Mouse (Mus musculus) adrenal gland, postnatal 36 days (tissue): ENCODE data around the gene Ghrhr. TPM values are rescaled to one million over a fixed set of nuclear protein-coding genes. Genes with fewer than 3 reads are reported as not detected.

Experiments used
- DNase-seq, 2 experiments: peaks; one replicate each; pipeline ENCODE4 v3.0.0; 2021; ENCODE audit warnings: mixed read lengths in 1 of 2
- total RNA-seq, 2 experiments: library from RNA; stranded (reverse); gene quantifications; 2 replicates each; pipeline ENCODE4 v1.2.3; 2021

Ghrhr gene
- total RNA-seq, 2 experiments from 2014 or later = not detected

DNA sequence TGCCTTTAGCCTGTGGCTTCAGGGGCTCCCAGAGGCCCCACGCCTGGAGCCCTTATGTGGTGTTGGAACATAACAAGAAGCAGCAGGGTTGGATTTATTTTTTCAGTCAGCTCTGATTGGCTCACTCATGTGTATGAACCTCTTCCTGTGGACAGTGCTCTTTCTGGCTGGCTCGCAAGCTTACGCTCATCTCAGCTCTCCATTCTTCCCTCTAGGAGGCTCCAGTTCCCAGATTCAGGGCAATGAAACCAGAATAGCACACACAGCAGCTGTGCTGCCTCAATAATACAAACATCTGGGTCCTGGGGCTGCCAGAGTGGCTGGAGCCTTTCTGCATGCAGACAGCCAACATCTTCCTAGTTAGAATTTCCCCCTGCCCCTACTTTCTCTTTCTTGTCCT lies 20.1 kb downstream of the Ghrhr start:
- peak in 1 of 2 experiments; percentile 16 for DNase-seq

DNA sequence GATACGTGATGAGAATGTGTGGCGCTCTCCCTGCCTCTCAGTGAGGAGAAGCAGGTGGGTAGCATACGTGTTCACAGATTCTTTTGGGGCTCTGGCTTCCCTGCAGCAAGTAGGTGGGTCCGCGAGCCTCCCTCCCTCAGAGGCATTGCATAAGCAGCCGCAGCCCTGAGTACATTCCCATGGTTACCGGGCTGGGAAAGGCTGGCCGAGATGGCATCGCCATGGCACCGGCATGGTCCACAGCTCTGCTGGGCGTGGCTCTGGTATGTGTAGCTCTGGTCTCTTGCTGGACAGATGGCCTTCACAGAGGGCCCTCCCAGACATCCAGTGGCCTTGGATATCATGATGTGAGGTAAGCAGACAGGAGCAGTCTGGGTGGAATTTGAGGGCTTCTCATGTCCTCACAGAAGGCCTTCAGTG lies 20.5 kb downstream of the Ghrhr start:
- DNase-seq = peak; percentile 63 to 69

DNA sequence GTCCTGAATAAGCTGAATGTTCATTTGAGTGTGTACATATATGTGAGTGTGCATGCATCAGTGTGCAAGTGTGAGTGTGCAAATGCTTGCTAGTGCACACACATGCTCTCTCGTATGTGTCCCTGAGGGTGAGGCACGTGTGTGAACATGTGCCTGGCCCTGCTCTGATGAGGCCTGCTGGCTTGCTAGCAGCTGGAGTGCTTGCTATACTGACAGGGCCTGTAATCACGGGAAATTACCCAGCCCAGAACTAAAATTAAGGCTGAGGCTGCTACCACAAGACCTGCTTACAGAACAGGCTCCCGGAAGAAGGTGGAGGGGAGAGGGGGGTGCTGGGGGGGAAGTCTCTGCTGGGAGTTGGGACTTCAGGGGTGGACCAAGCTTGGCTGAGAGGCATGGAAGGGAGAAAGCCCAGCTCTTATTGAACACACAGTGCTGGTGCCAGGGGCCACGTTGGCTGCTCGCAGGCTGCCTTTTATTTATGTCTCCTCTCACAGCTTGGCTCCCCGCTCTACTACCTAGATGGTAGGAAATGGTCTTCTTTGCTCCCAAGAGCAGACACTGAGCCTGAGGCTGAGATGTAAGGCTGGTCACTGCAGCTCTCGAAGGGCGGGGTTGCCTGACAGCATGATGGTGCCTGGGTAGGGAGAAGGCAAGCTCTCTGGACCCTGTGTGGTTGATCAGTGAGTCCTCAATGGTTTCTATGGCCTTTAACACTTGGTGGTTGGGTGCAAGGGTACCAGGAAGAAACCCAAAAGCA lies 23.0 kb downstream of the Ghrhr start:
- DNase-seq = no peak

DNA sequence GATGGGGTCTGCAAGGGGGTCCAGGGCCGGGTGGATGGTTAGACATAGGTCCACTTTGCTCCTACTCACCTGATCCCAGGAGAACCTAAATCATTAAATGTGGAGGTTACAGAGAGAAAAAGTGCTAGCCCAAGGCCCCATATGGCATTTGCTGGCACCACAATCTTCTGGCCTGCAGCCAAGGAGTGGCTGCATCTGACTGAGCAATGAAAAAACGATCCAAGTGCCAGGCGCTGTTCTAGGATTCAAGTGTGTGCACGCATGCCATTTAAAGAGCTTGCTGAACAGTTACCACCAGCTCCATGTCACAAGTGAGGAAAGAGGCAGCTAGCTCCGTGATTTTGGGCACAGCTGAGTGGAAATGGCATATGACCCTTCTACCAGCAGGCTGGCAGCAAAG lies 23.8 kb downstream of the Ghrhr start:
- DNase-seq = peak; percentile 75 to 80

DNA sequence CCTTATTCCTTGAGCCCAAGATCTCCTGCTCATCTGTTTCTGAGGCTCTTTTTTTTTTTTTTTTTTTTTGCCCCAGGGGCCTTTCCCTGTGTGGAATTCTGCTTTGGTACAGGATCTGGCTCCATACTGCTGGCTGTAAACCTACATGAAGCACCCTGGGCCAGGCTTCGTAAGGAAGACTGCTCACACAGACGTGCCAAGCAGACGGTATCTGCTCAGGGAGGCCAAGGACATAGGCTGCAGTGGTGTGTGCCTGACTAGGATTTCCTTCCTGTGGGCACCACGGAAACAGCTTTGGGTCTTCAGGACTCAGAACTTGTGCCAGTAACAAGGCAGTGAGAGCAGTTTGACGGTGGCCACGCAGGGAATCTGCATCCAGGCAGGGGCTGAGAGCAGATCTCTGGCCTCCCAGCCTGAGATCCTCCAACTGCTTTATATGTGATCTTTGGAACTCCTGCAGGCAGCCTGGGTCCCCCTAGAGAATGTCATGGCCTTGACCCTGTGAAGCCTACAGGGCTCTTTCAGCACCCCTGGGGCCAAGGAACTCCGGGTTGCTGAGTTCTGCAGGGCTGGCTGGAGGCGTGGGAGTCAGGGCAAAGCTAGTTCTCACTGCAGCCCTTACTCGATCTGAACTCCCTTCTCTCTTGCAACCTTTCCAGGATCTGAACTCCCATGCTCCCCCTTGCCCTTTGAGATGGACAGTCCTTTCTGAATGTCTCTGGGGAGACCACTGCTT lies 26.1 kb downstream of the Ghrhr start:
- DNase-seq = peak in 1 of 2 experiments; percentile 25

DNA sequence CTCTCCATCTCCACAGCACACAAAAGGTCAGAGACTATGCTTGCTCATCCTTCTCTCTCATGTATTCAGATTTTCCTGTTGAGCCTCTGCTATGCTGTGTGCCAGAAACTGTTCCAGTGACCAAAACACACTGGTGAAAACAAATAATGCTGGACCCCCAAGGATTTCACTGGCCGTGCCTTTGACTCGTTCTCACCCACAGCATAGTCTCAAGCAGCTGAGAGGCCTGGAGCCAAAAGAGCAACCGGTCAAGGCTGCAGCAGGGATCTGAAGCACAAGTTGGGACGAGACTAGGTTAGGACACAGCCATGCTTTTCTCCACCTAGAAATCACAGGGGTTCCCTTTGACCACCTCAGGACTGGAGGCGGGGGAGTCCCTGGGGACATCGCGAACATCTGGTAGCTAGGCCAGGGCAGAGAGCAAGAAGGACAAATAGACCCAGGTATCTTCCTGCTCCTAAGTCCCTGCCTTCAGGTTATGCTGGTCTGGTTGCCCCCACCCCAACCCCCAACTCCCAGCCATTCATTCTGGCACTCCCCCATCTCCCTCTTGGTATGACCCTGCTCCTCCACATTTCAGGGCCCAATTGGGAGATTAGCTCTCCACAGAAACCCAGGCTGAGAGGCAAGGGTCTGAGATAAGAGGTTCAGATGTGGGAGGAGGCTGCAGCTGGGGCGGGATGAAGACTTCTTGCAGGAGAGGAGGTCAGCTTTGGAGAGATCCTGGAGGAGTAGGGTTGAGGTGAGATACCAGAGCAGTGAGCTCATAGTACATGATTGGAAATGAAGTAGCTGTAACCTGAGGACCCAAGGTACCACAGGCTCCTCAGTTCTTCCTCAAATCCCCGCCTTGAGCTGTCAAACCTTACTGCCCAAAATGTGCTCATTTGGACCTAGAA lies 27.6 kb downstream of the Ghrhr start:
- DNase-seq = no peak

DNA sequence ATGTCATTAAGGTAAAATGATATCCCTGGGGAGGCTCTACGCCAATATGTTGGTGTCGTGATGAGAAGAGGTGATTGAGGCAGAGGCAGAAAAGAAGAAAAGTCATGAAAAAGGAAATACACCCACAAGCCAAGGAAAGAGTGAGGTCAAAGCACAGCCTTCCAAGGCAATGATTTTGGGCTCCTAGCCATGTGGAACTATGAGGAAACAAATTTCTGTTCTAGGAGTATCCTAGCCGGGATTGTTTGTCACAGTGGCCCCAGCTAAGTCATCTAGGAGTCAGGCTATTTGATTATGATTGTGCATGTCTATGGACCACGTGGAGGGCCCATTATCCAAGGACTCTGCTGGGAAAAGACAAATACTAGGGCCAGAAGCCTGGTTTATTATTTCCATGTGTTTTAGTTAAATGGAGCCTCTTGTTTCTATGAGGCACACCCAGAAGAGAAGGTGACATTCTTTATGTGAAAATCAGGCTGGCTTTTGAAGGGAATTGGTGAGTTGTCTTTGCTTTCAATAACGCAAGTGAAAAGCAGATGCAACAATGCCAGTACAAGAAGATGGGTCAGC lies 28.4 kb downstream of the Ghrhr start:
- no peak for DNase-seq

DNA sequence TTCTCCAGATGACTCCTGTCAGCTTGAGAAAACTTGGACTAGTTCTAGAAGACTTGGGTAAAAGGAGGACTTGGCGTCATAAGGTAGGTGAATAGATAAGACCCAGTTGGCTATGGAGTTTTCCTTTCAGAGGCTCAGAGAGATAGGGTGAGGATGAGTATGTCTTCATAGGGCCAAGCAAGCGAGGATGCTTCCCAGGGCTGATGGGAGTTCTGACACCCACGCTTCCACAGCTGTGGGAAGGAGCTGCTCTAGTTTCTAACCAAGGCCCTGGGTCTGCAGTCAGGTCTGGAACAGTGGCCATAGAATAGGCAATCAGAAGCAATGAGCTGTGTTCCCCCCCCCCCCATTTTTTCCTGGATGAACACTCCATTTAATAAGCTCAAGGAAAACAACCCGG lies 31.2 kb downstream of the Ghrhr start:
- DNase-seq = no peak

DNA sequence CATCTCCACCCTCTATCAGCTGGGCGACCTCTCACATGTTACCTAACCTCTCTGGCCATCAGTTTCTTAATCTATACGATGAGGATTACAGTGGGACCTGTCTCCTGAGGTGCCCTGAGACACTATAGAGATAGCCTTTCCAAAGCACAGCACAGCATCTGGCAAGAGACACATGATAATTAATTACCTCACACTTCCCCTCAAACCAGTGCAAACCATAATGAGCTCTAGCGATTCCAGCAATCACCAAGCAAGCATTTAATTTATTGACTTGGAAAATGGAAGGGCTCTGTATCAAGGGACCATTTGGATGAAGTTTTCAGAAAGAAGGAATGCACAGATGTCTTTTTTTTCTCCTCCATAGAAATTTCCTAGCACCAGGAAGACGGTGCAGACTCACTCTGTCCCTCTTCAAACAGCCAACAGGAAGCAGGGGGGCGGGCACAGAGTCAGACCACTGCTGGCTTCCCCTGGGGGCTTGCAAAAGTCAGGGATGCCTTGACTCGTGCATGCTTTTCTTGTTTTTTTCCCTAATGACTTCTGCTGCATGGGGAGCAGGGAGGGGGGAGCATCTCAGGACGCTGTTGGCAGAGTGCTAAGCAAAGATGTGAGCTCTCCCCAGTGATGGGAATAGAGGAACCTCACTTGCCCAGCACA lies 34.2 kb downstream of the Ghrhr start:
- DNase-seq = no peak

DNA sequence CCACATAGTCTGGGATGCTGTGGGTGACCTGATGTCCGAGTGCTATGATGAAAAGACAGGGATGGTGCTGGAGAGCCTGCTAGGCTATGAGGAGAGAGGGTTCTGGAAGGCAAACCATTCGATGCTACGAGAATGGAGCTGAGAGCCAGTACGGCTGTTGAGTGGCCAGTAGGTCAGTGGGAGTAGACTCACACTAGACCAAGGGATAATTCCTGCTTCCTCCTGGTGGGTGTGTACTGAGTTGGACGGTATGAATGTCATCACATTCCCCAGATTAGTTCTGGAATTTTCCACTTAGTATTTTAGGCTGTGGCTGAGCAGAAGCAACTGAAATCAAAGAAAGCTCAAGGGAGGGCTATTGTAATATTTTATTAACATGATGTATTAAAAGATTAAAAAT lies 34.9 kb downstream of the Ghrhr start:
- DNase-seq = no peak

DNA sequence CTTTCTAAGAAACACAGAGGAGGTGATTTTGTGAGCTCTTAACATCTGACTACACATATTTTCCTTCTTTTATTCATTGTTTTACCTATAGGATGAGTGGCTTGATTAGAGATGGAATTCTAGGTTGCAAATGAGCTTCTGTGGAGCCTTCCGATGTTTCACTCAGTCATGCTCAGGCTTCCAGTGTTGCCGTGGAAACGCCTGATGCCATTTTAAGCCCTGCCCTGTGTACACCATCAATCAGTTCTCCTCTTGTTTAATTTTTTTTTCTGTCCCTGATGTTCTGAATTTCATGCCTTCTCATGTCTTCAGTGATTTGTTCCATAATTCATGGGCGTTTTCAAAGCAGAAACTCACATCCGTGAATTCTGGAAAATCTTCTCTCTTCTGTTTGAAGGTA lies 40.1 kb downstream of the Ghrhr start:
- DNase-seq = no peak

DNA sequence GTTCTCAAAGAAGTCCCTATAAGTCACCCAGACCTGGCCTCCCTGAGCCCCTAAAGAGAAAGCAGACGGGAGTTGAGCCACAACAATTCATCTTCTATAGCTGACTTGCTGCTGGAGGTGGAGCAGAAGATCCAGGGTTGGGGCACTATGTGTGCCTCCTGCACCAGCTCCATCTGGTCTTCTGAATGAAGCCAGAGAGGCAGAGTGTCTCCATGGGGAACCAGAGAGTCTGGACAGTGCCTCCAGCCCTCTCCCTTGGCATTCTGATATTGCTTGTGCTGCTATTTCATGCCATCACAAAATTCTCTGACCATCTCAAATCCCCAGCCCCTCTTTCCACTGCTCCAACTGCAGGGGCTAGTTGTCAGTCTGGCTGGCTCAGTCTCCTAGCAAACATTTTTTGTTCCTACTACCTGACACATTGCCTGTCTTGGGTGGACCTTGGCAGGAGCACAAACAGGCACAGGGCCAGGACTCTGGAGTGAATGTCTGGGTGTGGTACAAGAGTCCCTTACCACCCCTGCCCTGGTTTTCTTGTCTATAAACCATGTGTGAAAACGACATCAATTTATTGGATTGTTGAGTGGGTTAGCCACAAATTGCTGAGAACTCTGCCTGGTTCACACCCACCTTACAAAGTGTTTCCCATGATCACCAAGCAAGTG lies 42.8 kb downstream of the Ghrhr start:
- no peak for DNase-seq

DNA sequence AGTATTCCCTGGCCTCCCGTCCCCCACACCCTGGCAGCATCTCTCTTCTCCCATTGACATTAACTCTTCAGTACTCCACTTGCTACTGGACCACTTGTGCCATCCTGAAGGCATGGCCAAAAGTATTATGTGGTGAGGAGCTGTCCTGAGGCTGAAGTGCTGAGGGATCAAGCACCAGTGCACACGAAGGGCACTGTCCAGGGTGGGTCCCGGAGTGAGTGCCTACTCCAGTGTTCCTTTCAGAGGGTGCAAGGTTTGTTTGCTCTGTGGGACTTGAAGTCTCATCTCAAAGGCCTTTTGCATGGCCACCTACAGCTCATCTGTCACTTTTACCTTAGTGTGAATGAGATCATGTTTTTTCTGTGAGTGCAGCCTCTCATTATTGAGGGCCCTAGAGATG lies 44.3 kb downstream of the Ghrhr start:
- no peak for DNase-seq

DNA sequence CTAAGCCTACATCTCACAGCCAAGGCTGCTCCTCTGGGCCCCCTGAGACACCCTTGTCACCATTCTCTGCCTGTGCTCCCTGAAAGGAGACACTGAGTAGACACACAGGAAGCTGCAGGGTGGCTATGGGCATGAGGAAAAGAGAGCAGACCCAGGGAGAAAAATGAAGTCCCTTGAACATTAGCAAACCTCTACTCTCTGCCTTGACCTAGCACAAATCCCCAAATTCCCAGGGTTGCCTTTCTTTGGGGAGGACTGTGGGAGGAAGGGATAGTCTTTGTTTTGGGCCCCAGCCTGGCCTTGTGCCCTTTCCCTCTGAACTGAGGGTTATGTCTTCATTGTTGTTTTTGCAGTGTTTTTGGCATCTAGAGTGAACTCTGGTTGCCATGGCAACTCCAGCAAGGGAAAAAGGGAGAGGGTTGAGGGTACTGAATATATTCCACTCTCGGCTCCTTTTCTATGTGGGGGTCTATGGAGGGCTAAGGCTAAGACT lies 44.8 kb downstream of the Ghrhr start:
- DNase-seq = no peak

DNA sequence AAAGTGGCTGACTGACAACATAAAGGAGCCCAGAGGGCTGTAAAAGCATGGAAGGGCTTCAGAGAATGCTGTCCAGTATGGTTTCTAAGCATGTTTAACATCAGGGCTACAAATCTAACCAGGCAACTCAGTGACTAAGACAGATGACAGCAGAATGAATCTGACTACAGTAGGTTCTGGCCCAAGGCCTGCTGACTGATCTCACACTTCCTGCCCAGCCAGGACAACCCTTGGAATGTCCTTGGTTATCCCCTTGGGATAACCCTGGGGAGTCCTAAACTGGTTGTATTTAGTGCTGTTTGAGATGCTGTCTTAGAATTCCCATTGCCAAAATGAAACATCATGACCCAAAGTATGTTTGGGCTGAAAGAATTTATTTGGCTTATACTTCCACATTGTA lies 56.0 kb downstream of the Ghrhr start:
- DNase-seq = no peak

DNA sequence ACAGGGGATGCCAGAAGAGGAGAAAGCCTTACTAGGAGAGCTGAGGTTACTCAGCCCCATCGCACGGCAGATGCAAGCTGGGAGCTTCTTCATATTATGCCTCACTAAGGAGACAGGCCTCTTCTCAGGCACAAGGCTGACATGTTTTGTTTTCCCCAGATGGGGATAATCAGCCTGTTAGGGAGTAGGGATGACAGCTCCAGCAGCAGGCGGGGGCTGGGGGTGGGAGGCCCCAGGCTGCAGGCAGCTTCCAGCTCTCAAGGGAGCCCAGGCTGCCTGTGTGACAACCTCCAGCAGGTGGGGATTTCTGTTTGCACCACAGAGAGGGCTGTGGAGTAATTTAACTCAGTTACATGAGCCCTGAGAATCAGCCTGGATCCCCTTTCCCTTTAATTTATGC lies 58.3 kb downstream of the Ghrhr start:
- DNase-seq = no peak

DNA sequence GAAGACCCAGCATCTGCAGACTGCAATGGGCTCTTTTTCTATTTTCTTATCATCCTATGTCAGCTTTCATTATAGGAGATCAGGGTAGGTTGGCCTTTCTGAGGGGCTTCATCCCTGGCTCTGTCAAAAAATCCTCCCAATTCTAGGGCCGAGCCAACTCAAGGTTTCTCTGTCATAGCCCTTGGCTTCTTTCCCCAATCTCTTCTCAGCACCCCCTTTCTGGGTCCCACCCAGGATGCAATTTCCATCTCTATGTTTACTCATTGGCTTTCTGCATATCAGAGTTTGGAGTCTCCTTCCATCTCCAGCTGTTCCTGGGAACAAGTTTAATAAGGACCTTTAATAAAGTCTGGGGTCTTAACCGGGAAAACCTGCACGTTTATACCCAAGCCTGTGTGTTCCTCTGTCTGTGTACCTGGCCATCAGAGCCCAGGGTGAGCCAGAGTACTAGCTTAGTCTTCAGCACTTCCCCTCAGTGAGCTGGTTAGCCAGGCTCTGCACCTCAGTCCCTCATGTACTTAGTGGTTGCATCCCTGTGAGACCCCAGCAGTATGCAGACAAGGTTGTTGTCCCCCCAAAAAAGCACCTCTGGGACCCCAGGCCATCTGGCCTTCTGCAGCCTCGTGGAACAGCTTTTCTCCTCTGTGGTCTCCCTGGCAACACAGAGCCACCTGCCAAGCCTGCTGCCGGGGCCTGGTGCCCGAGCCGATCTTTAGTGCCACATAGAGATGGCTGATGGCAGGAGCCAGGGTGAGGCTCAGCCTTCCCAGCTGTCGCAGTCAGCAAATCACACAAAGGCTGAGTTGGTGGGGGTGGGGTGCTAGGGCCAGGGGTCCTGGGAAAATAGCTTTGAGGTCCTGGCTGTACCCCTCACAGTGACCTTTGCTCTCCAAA lies 59.4 kb downstream of the Ghrhr start:
- no peak for DNase-seq

DNA sequence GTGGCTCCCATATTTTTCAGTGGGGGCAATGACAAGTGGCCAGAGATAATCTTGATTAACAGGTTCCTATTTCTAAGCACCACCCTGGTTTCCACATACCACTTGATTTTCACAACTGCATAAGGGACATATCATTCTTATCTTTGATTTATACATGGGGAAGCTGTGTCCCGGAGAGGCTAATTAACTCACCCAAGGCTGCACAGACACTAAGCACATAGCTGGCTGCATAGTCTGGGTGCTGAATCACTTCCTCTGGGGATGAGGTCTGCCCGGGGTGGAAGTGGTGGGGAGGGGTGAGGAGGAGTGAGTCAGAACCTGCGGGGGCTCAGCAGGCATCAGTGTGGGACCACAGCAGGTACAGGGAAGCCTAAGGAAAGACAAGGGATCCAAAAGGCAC lies 61.8 kb downstream of the Ghrhr start:
- DNase-seq = peak in 1 of 2 experiments; percentile 9
